Mouse (Mus musculus): ENCODE data around the gene Emc3. TPM values are rescaled to one million over a fixed set of nuclear protein-coding genes. Genes with fewer than 3 reads are reported as not detected.

The Emc3 gene
- polyA plus RNA-seq, 1 experiment = not detected

- TF ChIP-seq POLR2A (IDR thresholded peaks at IDR 0.05; ENCODE audit: insufficient read depth, low read depth, low read length) (no peak), CTCF (IDR thresholded peaks at IDR 0.05; ENCODE audit: insufficient read depth, low read depth, low read length) (no peak)
- Histone ChIP-seq H3K4me1 (ENCODE audit: control insufficient read depth, insufficient read depth, low read length) (no peaks in the 10 kb centered on the region), H3K27ac (ENCODE audit: insufficient read depth, low read depth, low read length) (no peak overlapping the region), H3K4me3 (ENCODE audit: insufficient read depth, low read depth, low read length) (peak overlapping the region; percentile 77)
- 3% methylated on average over 7 of the region's 7 CpGs for WGBS
These were observed 470 bp upstream of the Emc3 start for GRCm38 (mm10) chr6:113531840-113532404.

- 75% methylated on average over 8 of the region's 8 CpGs for WGBS
- H3K4me1 ChIP-seq (ENCODE audit: control insufficient read depth, insufficient read depth, low read length) = no peaks in the 10 kb centered on the region
- H3K27ac ChIP-seq (ENCODE audit: insufficient read depth, low read depth, low read length) = no peak overlapping the region
- TF ChIP-seq CTCF (IDR thresholded peaks at IDR 0.05; ENCODE audit: insufficient read depth, low read depth, low read length) (no peak), POLR2A (IDR thresholded peaks at IDR 0.05; ENCODE audit: insufficient read depth, low read depth, low read length) (no peak)
- no peak overlapping the region for H3K4me3 ChIP-seq (ENCODE audit: insufficient read depth, low read depth, low read length)
These were observed 8.0 kb downstream of the Emc3 start for GRCm38 (mm10) chr6:113523420-113523819.

- TF ChIP-seq CTCF (IDR thresholded peaks at IDR 0.05; ENCODE audit: insufficient read depth, low read depth, low read length) = no peak
- no peak for TF ChIP-seq POLR2A (IDR thresholded peaks at IDR 0.05; ENCODE audit: insufficient read depth, low read depth, low read length)
These were observed 9.1 kb downstream of the Emc3 start for GRCm38 (mm10) chr6:113522310-113522709.

DNA sequence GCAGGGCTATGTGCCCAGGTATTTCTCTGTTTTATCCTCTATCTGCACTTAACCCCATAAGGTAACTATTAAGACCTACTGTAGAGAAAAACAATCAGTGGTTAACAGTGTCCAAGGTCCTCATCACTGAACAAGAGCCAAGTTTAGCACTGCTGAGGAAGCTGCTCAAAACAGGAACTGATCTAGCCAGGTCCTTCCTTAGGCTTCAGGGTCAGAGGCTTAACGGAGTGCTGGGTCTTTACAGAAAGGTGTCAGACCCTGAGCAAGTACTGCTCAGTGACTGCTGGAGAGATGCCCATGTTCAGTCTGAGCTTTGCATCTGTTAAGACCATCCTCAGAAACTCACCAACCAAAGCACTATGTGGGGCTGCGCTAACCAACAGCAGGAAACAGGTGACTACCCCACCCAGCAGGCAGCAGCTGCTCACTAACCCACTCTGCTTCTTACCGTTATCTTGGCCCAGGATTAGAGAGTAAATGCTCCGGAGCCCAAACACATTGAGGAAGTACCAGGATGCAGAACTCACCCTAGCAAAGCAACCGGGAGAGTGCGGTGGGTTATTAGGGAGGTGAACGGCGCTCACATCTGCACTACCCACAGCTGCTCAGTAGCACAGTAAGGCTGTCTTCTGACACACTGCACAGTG lies 13.9 kb downstream of the Emc3 start:
- Histone ChIP-seq H3K4me1 (ENCODE audit: control insufficient read depth, insufficient read depth, low read length) (no peaks in the 10 kb centered on the region), H3K27ac (ENCODE audit: insufficient read depth, low read depth, low read length) (no peak overlapping the region; the same call in 1 of the 2 replicates), H3K4me3 (ENCODE audit: insufficient read depth, low read depth, low read length) (no peak overlapping the region)
- 95% methylated on average over 8 of the region's 8 CpGs for WGBS
- no peak for TF ChIP-seq POLR2A (IDR thresholded peaks at IDR 0.05; ENCODE audit: insufficient read depth, low read depth, low read length)
- TF ChIP-seq CTCF (IDR thresholded peaks at IDR 0.05; ENCODE audit: insufficient read depth, low read depth, low read length) = no peak

More at GRCm38 (mm10) chr6:113522310-113522709, 9.1 kb downstream of the Emc3 start:
- H3K4me1 ChIP-seq (ENCODE audit: control insufficient read depth, insufficient read depth, low read length) = no peaks in the 10 kb centered on the region
- no peak overlapping the region for H3K4me3 ChIP-seq (ENCODE audit: insufficient read depth, low read depth, low read length)
- 66% methylated on average over 1 of the region's 1 CpGs for WGBS
- H3K27ac ChIP-seq (ENCODE audit: insufficient read depth, low read depth, low read length) = no peak overlapping the region

GRCm38 (mm10) chr6:113514600-113514999 lies 16.9 kb downstream of the Emc3 start:
- WGBS = over 99% methylated on average over 3 of the region's 3 CpGs
- TF ChIP-seq CTCF (IDR thresholded peaks at IDR 0.05; ENCODE audit: insufficient read depth, low read depth, low read length) = no peak
- TF ChIP-seq POLR2A (IDR thresholded peaks at IDR 0.05; ENCODE audit: insufficient read depth, low read depth, low read length) = no peak

GRCm38 (mm10) chr6:113513944-113514343 lies 17.5 kb downstream of the Emc3 start:
- no peak for TF ChIP-seq CTCF (IDR thresholded peaks at IDR 0.05; ENCODE audit: insufficient read depth, low read depth, low read length)
- TF ChIP-seq POLR2A (IDR thresholded peaks at IDR 0.05; ENCODE audit: insufficient read depth, low read depth, low read length) = no peak
- 93% methylated on average over 6 of the region's 6 CpGs for WGBS
- H3K4me3 ChIP-seq (ENCODE audit: insufficient read depth, low read depth, low read length) = no peak overlapping the region
- no peaks in the 10 kb centered on the region for H3K4me1 ChIP-seq (ENCODE audit: control insufficient read depth, insufficient read depth, low read length)
- no peak overlapping the region for H3K27ac ChIP-seq (ENCODE audit: insufficient read depth, low read depth, low read length)

More at GRCm38 (mm10) chr6:113514600-113514999, 16.9 kb downstream of the Emc3 start:
- Histone ChIP-seq H3K4me1 (ENCODE audit: control insufficient read depth, insufficient read depth, low read length) (no peaks in the 10 kb centered on the region), H3K27ac (ENCODE audit: insufficient read depth, low read depth, low read length) (no peak overlapping the region), H3K4me3 (ENCODE audit: insufficient read depth, low read depth, low read length) (no peak overlapping the region)

GRCm38 (mm10) chr6:113508947-113509280 lies 22.5 kb downstream of the Emc3 start:
- no peak overlapping the region for H3K4me3 ChIP-seq (ENCODE audit: insufficient read depth, low read depth, low read length)
- TF ChIP-seq POLR2A (IDR thresholded peaks at IDR 0.05; ENCODE audit: insufficient read depth, low read depth, low read length) (no peak), CTCF (IDR thresholded peaks at IDR 0.05; ENCODE audit: insufficient read depth, low read depth, low read length) (no peak)
- WGBS = 38% methylated on average over 5 of the region's 5 CpGs
- H3K4me1 ChIP-seq (ENCODE audit: control insufficient read depth, insufficient read depth, low read length) = 0 out of 2 replicates have a peak, but pooled peaks cover 7% of the 10 kb centered on the region
- no peak overlapping the region for H3K27ac ChIP-seq (ENCODE audit: insufficient read depth, low read depth, low read length)

DNA sequence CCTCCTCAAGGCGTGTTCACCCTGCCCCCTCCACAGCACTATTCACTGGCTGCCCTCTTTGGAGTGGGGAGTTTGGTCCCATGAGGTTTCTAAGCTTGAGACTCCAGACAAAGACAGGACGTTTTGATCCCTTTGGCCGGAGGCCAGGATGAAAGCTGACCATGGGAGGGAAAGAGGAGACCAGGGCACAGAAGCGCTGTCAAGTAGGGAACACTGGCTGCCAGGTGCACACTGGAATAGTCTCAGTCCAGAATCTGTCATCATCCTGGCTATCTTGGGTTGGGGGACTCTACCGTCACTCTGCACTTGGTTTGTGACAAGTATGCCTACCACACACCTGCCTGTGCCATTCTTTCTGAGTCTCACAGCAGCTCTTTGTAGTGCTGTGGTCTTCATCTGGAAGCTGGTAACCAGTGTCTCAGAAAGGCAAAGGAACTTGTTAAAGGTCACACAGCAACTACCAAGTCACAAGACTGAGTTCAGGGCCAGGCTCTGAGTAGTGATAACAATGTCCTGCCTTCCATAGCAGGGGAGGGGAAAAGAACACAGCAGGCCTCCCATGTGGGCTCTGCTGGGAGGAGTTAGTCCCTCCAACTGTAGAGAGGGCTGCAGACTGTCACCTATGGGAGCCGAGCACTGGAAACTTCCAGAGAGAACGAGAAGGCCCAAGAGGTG lies 23.0 kb downstream of the Emc3 start:
- 53% methylated on average over 7 of the region's 7 CpGs for WGBS
- Histone ChIP-seq H3K4me1 (ENCODE audit: control insufficient read depth, insufficient read depth, low read length) (0 out of 2 replicates have a peak, but pooled peaks cover 7% of the 10 kb centered on the region), H3K27ac (ENCODE audit: insufficient read depth, low read depth, low read length) (no peak overlapping the region; the same call in 1 of the 2 replicates), H3K4me3 (ENCODE audit: insufficient read depth, low read depth, low read length) (no peak overlapping the region)
- TF ChIP-seq CTCF (IDR thresholded peaks at IDR 0.05; ENCODE audit: insufficient read depth, low read depth, low read length) (no peak), POLR2A (IDR thresholded peaks at IDR 0.05; ENCODE audit: insufficient read depth, low read depth, low read length) (no peak)

DNA sequence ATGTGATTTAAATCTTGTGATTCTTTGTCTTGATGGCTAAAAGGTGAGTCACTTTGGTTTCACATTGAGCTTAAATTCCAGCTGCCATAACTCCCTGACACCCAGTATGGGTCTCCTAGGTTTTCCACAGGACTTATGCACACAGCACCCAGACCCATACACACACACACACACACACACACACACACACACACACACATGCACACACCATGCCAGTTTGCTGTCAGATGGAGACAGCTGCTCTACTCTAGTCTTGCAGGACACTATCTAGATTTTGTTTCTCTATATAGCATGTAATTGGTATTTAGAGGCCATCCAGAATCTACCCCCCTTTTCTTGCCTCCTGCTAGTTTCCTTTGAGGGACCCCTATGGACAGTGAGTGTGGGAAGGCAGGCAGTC lies 24.3 kb downstream of the Emc3 start:
- Histone ChIP-seq H3K4me1 (ENCODE audit: control insufficient read depth, insufficient read depth, low read length) (0 out of 2 replicates have a peak, but pooled peaks cover 7% of the 10 kb centered on the region), H3K4me3 (ENCODE audit: insufficient read depth, low read depth, low read length) (no peak overlapping the region), H3K27ac (ENCODE audit: insufficient read depth, low read depth, low read length) (no peak overlapping the region)
- TF ChIP-seq POLR2A (IDR thresholded peaks at IDR 0.05; ENCODE audit: insufficient read depth, low read depth, low read length) = no peak
- TF ChIP-seq CTCF (IDR thresholded peaks at IDR 0.05; ENCODE audit: insufficient read depth, low read depth, low read length) = no peak

Measured in olfactory bulb, adult 2 months (tissue).